Mouse (Mus musculus) thymus, postnatal 36 days (tissue): ENCODE measurements around the gene Gm14147.
"Not testable (repeated sequence)": the region's sequence is repeated elsewhere in the genome, so short reads cannot be mapped to it uniquely, and the experiment has no call there.

Experiments used
- DNase-seq, 2 experiments: peaks; one replicate each; pipeline ENCODE4 v3.0.0; 2022; ENCODE audit warnings: mixed read lengths in 2 of 2

The Gm14147 gene

DNA sequence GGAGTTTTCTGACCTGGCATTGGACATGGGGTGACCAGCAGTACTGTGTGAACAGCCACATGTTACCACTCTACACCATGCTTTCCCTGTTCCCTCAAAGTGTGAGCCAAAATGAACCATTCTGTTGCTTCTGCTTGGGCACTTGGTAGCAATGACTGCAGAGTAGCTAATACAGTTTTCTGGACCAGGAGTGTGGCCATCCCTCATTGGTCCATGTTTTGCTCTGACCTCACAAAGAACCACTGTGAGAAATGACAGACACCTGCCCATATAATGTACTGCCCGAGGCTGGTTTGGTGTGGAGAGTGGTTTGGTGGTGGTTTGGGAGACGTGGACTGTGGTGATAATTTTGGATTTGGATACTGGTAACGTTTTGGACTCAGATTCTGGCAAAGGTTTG is at the start of gene Gm14147:
Gene Gm14147, plus strand, starts transcription at position 301 of the 400 bp plus-strand sequence.
- not testable (repeated sequence) for DNase-seq

DNA sequence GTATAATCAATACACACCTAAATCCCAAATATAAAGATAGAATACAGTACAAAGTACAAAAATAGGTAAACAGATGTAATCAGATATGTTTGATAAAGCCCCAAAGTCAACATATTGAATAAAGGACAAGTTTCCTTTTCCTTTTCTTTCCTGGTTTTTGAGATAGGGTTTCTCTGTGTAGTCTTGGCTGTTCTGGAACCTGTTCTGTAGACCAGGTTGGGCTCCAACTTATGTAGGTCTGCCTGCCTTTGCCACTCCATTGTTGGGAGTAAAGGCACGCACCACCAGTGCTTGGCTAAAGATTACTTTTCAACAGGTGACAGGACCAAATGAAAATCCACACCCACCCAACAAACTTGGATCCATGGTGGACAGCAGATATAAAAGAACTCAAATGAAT is 41.4 kb upstream of the Gm14147 start:
- DNase-seq = no peak

DNA sequence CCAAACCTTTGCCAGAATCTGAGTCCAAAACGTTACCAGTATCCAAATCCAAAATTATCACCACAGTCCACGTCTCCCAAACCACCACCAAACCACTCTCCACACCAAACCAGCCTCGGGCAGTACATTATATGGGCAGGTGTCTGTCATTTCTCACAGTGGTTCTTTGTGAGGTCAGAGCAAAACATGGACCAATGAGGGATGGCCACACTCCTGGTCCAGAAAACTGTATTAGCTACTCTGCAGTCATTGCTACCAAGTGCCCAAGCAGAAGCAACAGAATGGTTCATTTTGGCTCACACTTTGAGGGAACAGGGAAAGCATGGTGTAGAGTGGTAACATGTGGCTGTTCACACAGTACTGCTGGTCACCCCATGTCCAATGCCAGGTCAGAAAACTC is 5.8 kb upstream of the Gm14147 start, which contains the start of gene Gm14151:
Gene Gm14151, minus strand, starts transcription at position 101 of the 400 bp plus-strand sequence.
- not testable (repeated sequence) for DNase-seq
